Mouse (Mus musculus): ENCODE measurements at regions not wholly inside any gene's neighbourhood (a gene's known extent, or its start where the extent isn't known, plus 50 kb on each side); places are given as distances from the start of the nearest gene placed in this dataset.

DNA sequence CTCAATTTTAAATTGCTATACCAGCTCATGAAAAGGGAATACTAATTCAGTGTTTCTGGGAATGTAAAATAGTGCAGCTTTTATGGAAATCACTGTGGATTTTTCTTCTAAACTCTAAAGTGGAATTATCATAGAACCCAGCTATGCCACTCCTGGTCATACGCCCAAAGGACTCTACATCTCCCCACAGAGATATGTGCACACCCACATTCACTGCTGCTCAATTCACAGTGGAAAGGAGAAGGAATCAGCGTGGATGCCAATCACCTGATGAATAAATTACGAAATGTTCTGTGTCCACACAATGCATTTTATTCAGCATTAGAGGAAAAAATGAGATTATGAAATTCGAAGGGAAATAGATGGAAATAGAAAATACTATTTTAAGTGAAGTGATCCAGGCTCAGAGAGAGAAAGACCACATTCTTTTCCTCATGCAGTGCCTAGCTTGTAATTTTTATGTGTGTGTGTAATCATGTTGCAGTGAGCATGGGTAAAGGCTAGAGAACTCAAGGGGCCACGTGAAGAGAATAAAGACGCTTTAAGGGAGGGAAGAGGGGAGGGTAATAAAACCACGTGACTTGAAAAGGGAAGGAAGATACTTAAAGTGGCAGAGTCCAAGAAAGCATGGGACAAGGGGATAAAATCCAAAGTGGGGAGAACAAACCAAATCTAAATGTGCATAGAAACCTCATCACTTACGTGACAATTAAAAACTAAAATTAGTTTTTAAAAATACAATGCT lies 321.8 kb upstream of the Tmem229a start:
- 58% methylated on average over 8 of the region's 8 CpGs for WGBS
- DNase-seq (ENCODE audit: low spot score) (no peak), ATAC-seq (ENCODE audit: insufficient number of reproducible peaks, low FRiP score, low TSS enrichment, low read depth) (no peak)
- Histone ChIP-seq H3K27me3 (ENCODE audit: control insufficient read depth, insufficient read depth, low read length) (no peaks in the 10 kb centered on the region), H3K4me3 (ENCODE audit: low read depth, low read length) (no peak overlapping the region), H3K9me3 (ENCODE audit: control insufficient read depth, low read length) (no peaks in the 10 kb centered on the region), H3K9ac (ENCODE audit: low read length) (no peak overlapping the region), H3K4me2 (ENCODE audit: low read depth, severe bottlenecking) (no peak overlapping the region), H3K36me3 (ENCODE audit: control insufficient read depth, insufficient read depth, low read length) (no peaks in the 10 kb centered on the region), H3K27ac (replicated peaks; ENCODE audit: low read depth, low read length) (no peak overlapping the region), H3K4me1 (ENCODE audit: control insufficient read depth, insufficient read depth, low read length) (no peaks in the 10 kb centered on the region)

DNA sequence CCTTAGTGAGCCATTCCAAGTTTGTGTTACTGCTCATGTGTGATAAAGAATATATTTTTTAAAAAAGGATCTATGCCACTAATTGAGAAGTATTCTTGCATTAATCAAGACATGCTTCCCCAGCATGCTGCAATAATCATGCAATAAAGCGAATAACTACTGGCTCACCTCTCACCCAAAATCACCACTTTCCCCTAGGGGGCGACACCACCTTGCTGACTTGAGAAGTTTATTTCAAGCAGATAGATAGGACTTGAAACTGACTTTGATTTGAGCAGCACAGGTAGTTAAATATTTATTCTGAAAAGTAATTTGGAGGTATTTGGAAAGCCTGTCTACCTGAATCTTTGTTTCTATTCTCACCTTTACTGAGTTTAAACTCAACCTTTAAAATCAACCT lies 320.1 kb upstream of the Tmem229a start:
- ATAC-seq (ENCODE audit: insufficient number of reproducible peaks, low FRiP score, low TSS enrichment, low read depth) (no peak), DNase-seq (ENCODE audit: low spot score) (peak; percentile 39)
- Histone ChIP-seq H3K27me3 (ENCODE audit: control insufficient read depth, insufficient read depth, low read length) (no peaks in the 10 kb centered on the region), H3K36me3 (ENCODE audit: control insufficient read depth, insufficient read depth, low read length) (no peaks in the 10 kb centered on the region), H3K4me3 (ENCODE audit: low read depth, low read length) (no peak overlapping the region), H3K9me3 (ENCODE audit: control insufficient read depth, low read length) (no peaks in the 10 kb centered on the region), H3K4me1 (ENCODE audit: control insufficient read depth, insufficient read depth, low read length) (no peaks in the 10 kb centered on the region), H3K27ac (replicated peaks; ENCODE audit: low read depth, low read length) (no peak overlapping the region), H3K9ac (ENCODE audit: low read length) (no peak overlapping the region), H3K4me2 (ENCODE audit: low read depth, severe bottlenecking) (no peak overlapping the region)
- WGBS, result 39% methylated on average over 2 of the region's 2 CpGs

DNA sequence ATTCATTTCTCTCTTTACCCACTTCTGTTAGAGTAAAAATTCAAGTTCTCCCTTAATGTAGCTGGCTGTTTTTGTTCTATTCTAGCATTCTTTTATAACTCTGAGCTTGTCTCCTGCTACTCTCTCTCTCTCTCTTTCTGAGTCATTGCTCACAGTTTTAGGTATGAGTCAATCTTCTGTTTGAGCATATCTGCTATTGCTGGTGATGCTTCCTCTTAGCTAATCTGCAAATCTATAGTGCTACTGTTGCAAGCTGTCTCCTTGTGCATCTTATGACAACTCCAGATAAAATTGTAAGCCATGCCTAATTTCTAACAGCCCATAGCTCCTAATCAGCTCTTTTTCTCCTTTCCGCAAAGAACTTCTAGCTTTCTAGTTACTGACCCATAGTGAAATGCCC lies 304.5 kb upstream of the Tmem229a start:
- Histone ChIP-seq H3K9me3 (ENCODE audit: control insufficient read depth, low read length) (no peaks in the 10 kb centered on the region), H3K27ac (replicated peaks; ENCODE audit: low read depth, low read length) (no peak overlapping the region), H3K9ac (ENCODE audit: low read length) (no peak overlapping the region), H3K4me3 (ENCODE audit: low read depth, low read length) (no peak overlapping the region), H3K27me3 (ENCODE audit: control insufficient read depth, insufficient read depth, low read length) (no peaks in the 10 kb centered on the region), H3K4me1 (ENCODE audit: control insufficient read depth, insufficient read depth, low read length) (no peaks in the 10 kb centered on the region), H3K4me2 (ENCODE audit: low read depth, severe bottlenecking) (no peak overlapping the region), H3K36me3 (ENCODE audit: control insufficient read depth, insufficient read depth, low read length) (no peaks in the 10 kb centered on the region)
- DNase-seq (ENCODE audit: low spot score) (no peak), ATAC-seq (ENCODE audit: insufficient number of reproducible peaks, low FRiP score, low TSS enrichment, low read depth) (no peak)
- 95% methylated on average over 1 of the region's 1 CpGs for WGBS

GRCm38 (mm10) chr6:25255762-25256161 lies 299.7 kb upstream of the Tmem229a start:
- no peak overlapping the region for H3K4me2 ChIP-seq (ENCODE audit: low read depth, severe bottlenecking)
- H3K9ac ChIP-seq (ENCODE audit: low read length), result no peak overlapping the region
- H3K27ac ChIP-seq (replicated peaks; ENCODE audit: low read depth, low read length), result no peak overlapping the region
- no peak for ATAC-seq (ENCODE audit: insufficient number of reproducible peaks, low FRiP score, low TSS enrichment, low read depth)
- H3K36me3 ChIP-seq (ENCODE audit: control insufficient read depth, insufficient read depth, low read length), result no peaks in the 10 kb centered on the region
- no peaks in the 10 kb centered on the region for H3K4me1 ChIP-seq (ENCODE audit: control insufficient read depth, insufficient read depth, low read length)
- H3K4me3 ChIP-seq (ENCODE audit: low read depth, low read length), result no peak overlapping the region
- 75% methylated on average over 2 of the region's 2 CpGs for WGBS
- H3K9me3 ChIP-seq (ENCODE audit: control insufficient read depth, low read length), result no peaks in the 10 kb centered on the region
- H3K27me3 ChIP-seq (ENCODE audit: control insufficient read depth, insufficient read depth, low read length), result no peaks in the 10 kb centered on the region
- DNase-seq (ENCODE audit: low spot score), result no peak

- DNase-seq (ENCODE audit: low spot score), result no peak
- ATAC-seq (ENCODE audit: insufficient number of reproducible peaks, low FRiP score, low TSS enrichment, low read depth), result no peak
- H3K4me3 ChIP-seq (ENCODE audit: low read depth, low read length), result no peak overlapping the region
- WGBS, result 87% methylated on average over 2 of the region's 2 CpGs
- no peaks in the 10 kb centered on the region for H3K36me3 ChIP-seq (ENCODE audit: control insufficient read depth, insufficient read depth, low read length)
- H3K27ac ChIP-seq (replicated peaks; ENCODE audit: low read depth, low read length), result no peak overlapping the region
- H3K27me3 ChIP-seq (ENCODE audit: control insufficient read depth, insufficient read depth, low read length), result no peaks in the 10 kb centered on the region
- H3K4me2 ChIP-seq (ENCODE audit: low read depth, severe bottlenecking), result no peak overlapping the region
- no peaks in the 10 kb centered on the region for H3K9me3 ChIP-seq (ENCODE audit: control insufficient read depth, low read length)
- H3K4me1 ChIP-seq (ENCODE audit: control insufficient read depth, insufficient read depth, low read length), result no peaks in the 10 kb centered on the region
- H3K9ac ChIP-seq (ENCODE audit: low read length), result no peak overlapping the region
Observed at GRCm38 (mm10) chr6:25237021-25237420, 280.9 kb upstream of the Tmem229a start.

GRCm38 (mm10) chr6:25236616-25237015 lies 280.5 kb upstream of the Tmem229a start:
- H3K4me3 ChIP-seq (ENCODE audit: low read depth, low read length), result no peak overlapping the region
- no peak for DNase-seq (ENCODE audit: low spot score)
- no peaks in the 10 kb centered on the region for H3K27me3 ChIP-seq (ENCODE audit: control insufficient read depth, insufficient read depth, low read length)
- H3K4me1 ChIP-seq (ENCODE audit: control insufficient read depth, insufficient read depth, low read length), result no peaks in the 10 kb centered on the region
- no peak for ATAC-seq (ENCODE audit: insufficient number of reproducible peaks, low FRiP score, low TSS enrichment, low read depth)
- no peaks in the 10 kb centered on the region for H3K36me3 ChIP-seq (ENCODE audit: control insufficient read depth, insufficient read depth, low read length)
- H3K9ac ChIP-seq (ENCODE audit: low read length), result no peak overlapping the region
- no peak overlapping the region for H3K4me2 ChIP-seq (ENCODE audit: low read depth, severe bottlenecking)
- WGBS, result 81% methylated on average over 3 of the region's 3 CpGs
- no peak overlapping the region for H3K27ac ChIP-seq (replicated peaks; ENCODE audit: low read depth, low read length)
- H3K9me3 ChIP-seq (ENCODE audit: control insufficient read depth, low read length), result no peaks in the 10 kb centered on the region

All from limb, embryonic 11.5 days (tissue).